Mouse (Mus musculus): Measurements from ENCODE around the gene Plch2. TPM values are rescaled to one million over a fixed set of nuclear protein-coding genes. Genes with fewer than 3 reads are reported as not detected.

Gene Plch2
- polyA plus RNA-seq, 1 experiment from 2014 or later, result 12.7 TPM

- peaks cover 48% of the 10 kb centered on the region for H3K36me3 ChIP-seq
- no peak overlapping the region for H3K9ac ChIP-seq (replicated peaks)
- H3K27ac ChIP-seq (replicated peaks), result no peak overlapping the region
- no peak overlapping the region for H3K4me3 ChIP-seq
- peaks cover 9% of the 10 kb centered on the region for H3K4me1 ChIP-seq
- H3K4me2 ChIP-seq (replicated peaks), result no peak overlapping the region
- no peak for ATAC-seq (replicated peaks)
- no peaks in the 10 kb centered on the region for H3K9me3 ChIP-seq
- H3K27me3 ChIP-seq, result 0 out of 2 replicates have a peak, but pooled peaks cover 2% of the 10 kb centered on the region
- WGBS, result 85% methylated on average over 6 of the region's 6 CpGs
Measured at GRCm38 (mm10) chr4:154981076-154981475, 75.5 kb downstream of the Plch2 start.

- no peak overlapping the region for H3K4me3 ChIP-seq
- H3K4me2 ChIP-seq (replicated peaks), result no peak overlapping the region
- 0 out of 2 replicates have a peak, but pooled peaks cover 2% of the 10 kb centered on the region for H3K27me3 ChIP-seq
- no peaks in the 10 kb centered on the region for H3K9me3 ChIP-seq
- peaks cover 58% of the 10 kb centered on the region for H3K36me3 ChIP-seq
- no peak overlapping the region for H3K27ac ChIP-seq (replicated peaks)
- no peak overlapping the region for H3K9ac ChIP-seq (replicated peaks)
- ATAC-seq (replicated peaks), result no peak
- 93% methylated on average over 4 of the region's 4 CpGs for WGBS
- 0 out of 2 replicates have a peak, but pooled peaks cover 4% of the 10 kb centered on the region for H3K4me1 ChIP-seq
Measured at GRCm38 (mm10) chr4:154980110-154980509, 76.5 kb downstream of the Plch2 start.

GRCm38 (mm10) chr4:154974163-154974611 is 82.4 kb downstream of the Plch2 start:
- H3K9me3 ChIP-seq, result no peaks in the 10 kb centered on the region
- H3K4me1 ChIP-seq, result no peaks in the 10 kb centered on the region
- no peak overlapping the region for H3K9ac ChIP-seq (replicated peaks)
- peaks cover 98% of the 10 kb centered on the region for H3K36me3 ChIP-seq
- no peak overlapping the region for H3K4me2 ChIP-seq (replicated peaks)
- 84% methylated on average over 11 of the region's 11 CpGs for WGBS
- no peak overlapping the region for H3K4me3 ChIP-seq
- H3K27me3 ChIP-seq, result no peaks in the 10 kb centered on the region
- ATAC-seq (replicated peaks), result no peak
- H3K27ac ChIP-seq (replicated peaks), result no peak overlapping the region

GRCm38 (mm10) chr4:154972546-154972945 is 84.0 kb downstream of the Plch2 start:
- Histone ChIP-seq H3K4me1 (no peaks in the 10 kb centered on the region), H3K27me3 (no peaks in the 10 kb centered on the region), H3K36me3 (peaks cover 87% of the 10 kb centered on the region), H3K9ac (replicated peaks) (no peak overlapping the region), H3K4me2 (replicated peaks) (no peak overlapping the region), H3K27ac (replicated peaks) (no peak overlapping the region), H3K9me3 (no peaks in the 10 kb centered on the region), H3K4me3 (no peak overlapping the region)
- ATAC-seq (replicated peaks), result no peak
- WGBS, result 95% methylated on average over 12 of the region's 12 CpGs

GRCm38 (mm10) chr4:154967173-154967572 is 89.4 kb downstream of the Plch2 start:
- Histone ChIP-seq H3K4me1 (peaks cover 39% of the 10 kb centered on the region), H3K27ac (replicated peaks) (no peak overlapping the region), H3K36me3 (peaks cover 33% of the 10 kb centered on the region), H3K9ac (replicated peaks) (no peak overlapping the region), H3K4me2 (replicated peaks) (no peak overlapping the region), H3K9me3 (no peaks in the 10 kb centered on the region), H3K4me3 (no peak overlapping the region), H3K27me3 (no peaks in the 10 kb centered on the region)
- 52% methylated on average over 5 of the region's 5 CpGs for WGBS
- ATAC-seq (replicated peaks), result no peak

GRCm38 (mm10) chr4:154965856-154966255 is 90.7 kb downstream of the Plch2 start:
- WGBS, result 56% methylated on average over 3 of the region's 3 CpGs
- Histone ChIP-seq H3K9ac (replicated peaks) (no peak overlapping the region), H3K4me3 (peak overlapping the region; percentile 82; the same call in 1 of the 2 replicates)

GRCm38 (mm10) chr4:154964581-154965235 is 91.9 kb downstream of the Plch2 start:
- WGBS, result under 1% methylated on average over 36 of the region's 36 CpGs
- Histone ChIP-seq H3K27ac (replicated peaks) (peak overlapping the region; percentile 96), H3K9ac (replicated peaks) (peak overlapping the region; percentile 83), H3K9me3 (no peaks in the 10 kb centered on the region), H3K4me2 (replicated peaks) (peak overlapping the region; percentile 84), H3K4me3 (peak overlapping the region; percentile 82), H3K27me3 (no peaks in the 10 kb centered on the region), H3K36me3 (peaks cover 8% of the 10 kb centered on the region), H3K4me1 (peaks cover 59% of the 10 kb centered on the region)
- no peak for ATAC-seq (replicated peaks)

More at GRCm38 (mm10) chr4:154965856-154966255, 90.7 kb downstream of the Plch2 start:
- Histone ChIP-seq H3K4me2 (replicated peaks) (0 out of 2 replicates have a peak overlapping the region, but pooled peaks have one; percentile 84), H3K36me3 (peaks cover 20% of the 10 kb centered on the region), H3K9me3 (no peaks in the 10 kb centered on the region), H3K4me1 (peaks cover 50% of the 10 kb centered on the region), H3K27ac (replicated peaks) (0 out of 2 replicates have a peak overlapping the region, but pooled peaks have one; percentile 13), H3K27me3 (no peaks in the 10 kb centered on the region)
- ATAC-seq (replicated peaks), result no peak

- H3K4me2 ChIP-seq (replicated peaks), result peak within 1 kb of the TSS; percentile 84
- peak within 1 kb of the TSS; percentile 83 for H3K9ac ChIP-seq (replicated peaks)
- no peaks in the 10 kb centered on the region for H3K27me3 ChIP-seq
- peaks cover 2% of the 10 kb centered on the region for H3K36me3 ChIP-seq
- peaks cover 66% of the 10 kb centered on the region for H3K4me1 ChIP-seq
- WGBS, result under 1% methylated on average over 60 of the region's 66 CpGs
- H3K27ac ChIP-seq (replicated peaks), result peak within 1 kb of the TSS; percentile 96
- H3K9me3 ChIP-seq, result no peaks in the 10 kb centered on the region
- peak; percentile 93 for ATAC-seq (replicated peaks)
- H3K4me3 ChIP-seq, result peak within 1 kb of the TSS; percentile 82
Measured at GRCm38 (mm10) chr4:154963901-154964580, 92.5 kb downstream of the Plch2 start, which contains the start of gene Pank4. Gene Pank4, plus strand, starts transcription at chr4:154964123.

- H3K4me3 ChIP-seq, result peak overlapping the region; percentile 82
- H3K36me3 ChIP-seq, result no peaks in the 10 kb centered on the region
- 3% methylated on average over 11 of the region's 11 CpGs for WGBS
- H3K4me1 ChIP-seq, result peaks cover 73% of the 10 kb centered on the region
- no peaks in the 10 kb centered on the region for H3K9me3 ChIP-seq
- peak overlapping the region; percentile 96 for H3K27ac ChIP-seq (replicated peaks)
- ATAC-seq (replicated peaks), result no peak
- H3K27me3 ChIP-seq, result no peaks in the 10 kb centered on the region
- H3K9ac ChIP-seq (replicated peaks), result peak overlapping the region; percentile 83
- peak overlapping the region; percentile 84 for H3K4me2 ChIP-seq (replicated peaks)
Measured at GRCm38 (mm10) chr4:154963190-154963836, 93.3 kb downstream of the Plch2 start.

- H3K27ac ChIP-seq (replicated peaks), result peak overlapping the region; percentile 96
- peaks cover 80% of the 10 kb centered on the region for H3K4me1 ChIP-seq
- H3K36me3 ChIP-seq, result no peaks in the 10 kb centered on the region
- ATAC-seq (replicated peaks), result no peak
- H3K9ac ChIP-seq (replicated peaks), result peak overlapping the region; percentile 83
- no peaks in the 10 kb centered on the region for H3K9me3 ChIP-seq
- H3K27me3 ChIP-seq, result no peaks in the 10 kb centered on the region
- H3K4me2 ChIP-seq (replicated peaks), result peak overlapping the region; percentile 84
- H3K4me3 ChIP-seq, result peak overlapping the region; percentile 82
- whole genome bisulfite sequencing, result 21% methylated on average over 7 of the region's 7 CpGs
Measured at GRCm38 (mm10) chr4:154962683-154963082, 93.9 kb downstream of the Plch2 start.

GRCm38 (mm10) chr4:154961911-154962310 is 94.7 kb downstream of the Plch2 start:
- no peaks in the 10 kb centered on the region for H3K27me3 ChIP-seq
- H3K27ac ChIP-seq (replicated peaks), result peak overlapping the region; percentile 96
- peaks cover 87% of the 10 kb centered on the region for H3K4me1 ChIP-seq
- H3K9ac ChIP-seq (replicated peaks), result peak overlapping the region; percentile 83
- ATAC-seq (replicated peaks), result no peak
- WGBS, result 2% methylated on average over 13 of the region's 13 CpGs
- no peaks in the 10 kb centered on the region for H3K36me3 ChIP-seq
- H3K4me2 ChIP-seq (replicated peaks), result peak overlapping the region; percentile 84
- H3K4me3 ChIP-seq, result peak overlapping the region; percentile 82
- no peaks in the 10 kb centered on the region for H3K9me3 ChIP-seq

Data from forebrain, embryonic 15.5 days (tissue).